Mouse (Mus musculus): Measurements from ENCODE around the gene Kcnj1. TPM values are rescaled to one million over a fixed set of nuclear protein-coding genes. Genes with fewer than 3 reads are reported as not detected.
A peak's percentile ranks its signal among the peaks of the same experiment; 100 is the strongest.

Gene Kcnj1
- polyA plus RNA-seq, 1 experiment from 2014 or later: 0.01 TPM

DNA sequence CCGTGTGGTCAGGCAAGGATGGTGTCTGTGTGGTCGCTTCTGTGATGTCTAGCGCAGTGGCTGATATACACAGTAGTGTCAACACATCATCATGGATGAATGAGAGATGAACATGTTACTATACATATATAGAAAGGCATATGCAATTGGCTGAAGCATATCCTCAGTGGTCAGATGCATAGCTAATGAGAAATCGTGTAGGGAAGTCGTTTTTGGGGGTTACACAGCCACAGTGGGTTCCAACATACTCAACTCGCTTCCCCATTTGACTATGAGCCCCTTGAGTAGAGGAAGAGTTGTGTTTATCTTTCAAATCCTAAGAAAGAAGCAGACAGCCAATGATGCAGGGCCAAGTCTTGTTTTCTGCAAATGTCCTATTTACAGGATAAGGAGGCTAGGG is 20.4 kb downstream of the Kcnj1 start:
- ATAC-seq (no peak), DNase-seq (ENCODE audit: low read depth, low spot score) (no peak)
- TF ChIP-seq CTCF (IDR thresholded peaks at IDR 0.05): no peak
- peaks cover 5% of the 10 kb centered on the region for H3K27me3 ChIP-seq
- in situ Hi-C loops (cut with MboI; ENCODE audit: low pct_unique_long_range_greater_than_20kb): no loop called here
- ChIA-PET CTCF (interaction anchor here (1.4 to 1.6 kb wide), 2 partner anchors 9 to 12 kb away, joined by 4 to 7 read pairs; no protein-coding TSS in a partner anchor), POLR2A (no interaction called here)

GRCm38 (mm10) chr9:32394761-32395161 is 22.5 kb downstream of the Kcnj1 start:
- TF ChIP-seq CTCF (IDR thresholded peaks at IDR 0.05): no peak
- in situ Hi-C loops (cut with MboI; ENCODE audit: low pct_unique_long_range_greater_than_20kb): no loop called here
- POLR2A ChIA-PET: no interaction called here
- DNase-seq (ENCODE audit: low read depth, low spot score): no peak
- H3K27me3 ChIP-seq: peaks cover 5% of the 10 kb centered on the region
- CTCF ChIA-PET: interaction anchor here (1.7 kb wide), 1 partner anchor 11 kb away, joined by 5 read pairs; no protein-coding TSS in a partner anchor
- ATAC-seq: no peak

- no peak for ATAC-seq
- peaks cover 5% of the 10 kb centered on the region for H3K27me3 ChIP-seq
- DNase-seq (ENCODE audit: low read depth, low spot score): no peak
- TF ChIP-seq CTCF (IDR thresholded peaks at IDR 0.05): no peak
- in situ Hi-C loops (cut with MboI; ENCODE audit: low pct_unique_long_range_greater_than_20kb): loop anchor here (10.0 kb wide), 1 partner anchor 545 kb away; no protein-coding TSS in a partner anchor
- ChIA-PET CTCF (no interaction called here), POLR2A (no interaction called here)
Measured at GRCm38 (mm10) chr9:32400212-32400611, 27.9 kb downstream of the Kcnj1 start.

- ChIA-PET POLR2A (no interaction called here), CTCF (no interaction called here)
- TF ChIP-seq CTCF (IDR thresholded peaks at IDR 0.05): no peak
- DNase-seq (ENCODE audit: low read depth, low spot score): no peak
- in situ Hi-C loops (cut with MboI; ENCODE audit: low pct_unique_long_range_greater_than_20kb): loop anchor here (10.0 kb wide), 1 partner anchor 544 kb away; no protein-coding TSS in a partner anchor
- H3K27me3 ChIP-seq: peaks cover 5% of the 10 kb centered on the region
- ATAC-seq: no peak
Measured at GRCm38 (mm10) chr9:32400662-32401161, 28.4 kb downstream of the Kcnj1 start.

GRCm38 (mm10) chr9:32405191-32405925 is 33.1 kb downstream of the Kcnj1 start:
- ChIA-PET POLR2A (no interaction called here), CTCF (interaction anchor here (0.6 to 2.4 kb wide), 15 partner anchors 11 to 694 kb away, joined by 3 to 16 read pairs (median 4); partner anchors contain the start of gene Kcnj1)
- in situ Hi-C loops (cut with MboI; ENCODE audit: low pct_unique_long_range_greater_than_20kb): loop anchor here (5.0 to 10.0 kb wide), 4 partner anchors 182 to 847 kb away; no protein-coding TSS in a partner anchor
- H3K27me3 ChIP-seq: peaks cover 17% of the 10 kb centered on the region
- peak; percentile 82 for TF ChIP-seq CTCF (IDR thresholded peaks at IDR 0.05)
- ATAC-seq (peak; percentile 35), DNase-seq (ENCODE audit: low read depth, low spot score) (no peak)

DNA sequence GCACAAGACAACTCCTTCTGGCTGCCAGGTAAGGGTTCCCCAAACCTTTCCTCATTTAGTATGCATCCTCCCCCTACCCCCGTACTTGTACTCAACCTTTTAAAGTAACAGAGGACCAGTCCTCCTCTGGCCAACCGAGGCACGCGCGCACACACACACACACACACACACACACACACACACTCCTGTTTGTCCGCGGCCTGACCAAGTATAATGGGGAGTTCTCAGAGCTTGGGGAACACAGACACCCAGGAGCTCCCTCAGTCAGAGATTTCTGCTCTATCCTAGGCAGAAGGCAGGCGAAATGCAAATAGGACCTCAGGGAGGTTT is 36.4 kb downstream of the Kcnj1 start:
- H3K27me3 ChIP-seq: peaks cover 20% of the 10 kb centered on the region
- ChIA-PET CTCF (no interaction called here), POLR2A (no interaction called here)
- no peak for DNase-seq (ENCODE audit: low read depth, low spot score)
- no peak for TF ChIP-seq CTCF (IDR thresholded peaks at IDR 0.05)
- ATAC-seq: no peak
- in situ Hi-C loops (cut with MboI; ENCODE audit: low pct_unique_long_range_greater_than_20kb): loop anchor here (5.0 to 10.0 kb wide), 4 partner anchors 179 to 844 kb away; no protein-coding TSS in a partner anchor

DNA sequence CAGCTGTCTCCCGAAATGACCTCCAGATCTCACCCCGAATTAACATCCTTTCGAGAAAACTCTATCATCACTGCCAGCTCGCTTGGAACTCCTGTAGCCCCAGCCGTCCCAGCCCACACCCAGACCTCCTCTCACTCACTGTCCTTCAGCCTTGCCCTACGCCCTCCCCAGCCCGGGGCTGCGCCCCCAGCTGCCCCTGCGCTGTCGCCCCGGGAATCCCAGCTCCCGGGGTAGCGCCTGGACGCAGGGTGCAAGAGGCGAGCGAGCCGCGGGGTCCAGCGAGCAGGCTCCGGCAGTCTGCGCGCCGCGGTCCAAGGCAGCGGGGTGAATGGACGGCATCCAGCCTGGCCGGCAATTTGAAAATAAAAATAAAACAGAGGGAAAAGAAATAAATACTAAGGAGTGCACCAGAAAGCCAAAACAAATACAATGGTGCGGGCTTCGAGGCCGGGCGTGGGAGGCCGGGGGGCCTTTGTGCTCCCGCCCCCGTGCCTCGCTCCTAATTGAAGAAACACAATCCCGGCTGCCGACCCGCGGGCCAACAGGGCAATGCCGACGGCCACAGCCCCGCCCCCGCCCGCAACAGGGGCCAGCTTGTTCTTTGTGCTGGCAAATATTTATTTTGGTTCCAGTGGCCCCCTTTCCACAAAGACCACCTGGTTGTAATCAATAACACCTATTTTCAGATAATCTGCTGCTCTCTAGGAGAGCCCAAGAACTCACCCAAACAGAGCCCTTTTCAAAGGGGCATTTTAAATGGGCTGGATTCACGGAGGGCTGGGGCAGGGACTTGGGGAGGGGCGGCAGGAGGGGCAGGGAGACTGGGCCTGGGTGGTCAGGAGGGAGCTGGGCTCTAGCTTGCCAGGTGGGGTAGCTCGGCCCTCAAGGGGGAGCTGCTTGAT is 37.0 kb downstream of the Kcnj1 start:
- no peak for TF ChIP-seq CTCF (IDR thresholded peaks at IDR 0.05)
- DNase-seq (ENCODE audit: low read depth, low spot score) (no peak), ATAC-seq (no peak)
- POLR2A ChIA-PET: interaction anchor here (0.7 kb wide), 1 partner anchor 289 kb away, joined by 4 read pairs; no protein-coding TSS in a partner anchor
- in situ Hi-C loops (cut with MboI; ENCODE audit: low pct_unique_long_range_greater_than_20kb): loop anchor here (5.0 to 10.0 kb wide), 4 partner anchors 178 to 843 kb away; no protein-coding TSS in a partner anchor
- CTCF ChIA-PET: interaction anchor here (1.5 kb wide), 1 partner anchor 686 kb away, joined by 4 read pairs; no protein-coding TSS in a partner anchor
- H3K27me3 ChIP-seq: peaks cover 20% of the 10 kb centered on the region

DNA sequence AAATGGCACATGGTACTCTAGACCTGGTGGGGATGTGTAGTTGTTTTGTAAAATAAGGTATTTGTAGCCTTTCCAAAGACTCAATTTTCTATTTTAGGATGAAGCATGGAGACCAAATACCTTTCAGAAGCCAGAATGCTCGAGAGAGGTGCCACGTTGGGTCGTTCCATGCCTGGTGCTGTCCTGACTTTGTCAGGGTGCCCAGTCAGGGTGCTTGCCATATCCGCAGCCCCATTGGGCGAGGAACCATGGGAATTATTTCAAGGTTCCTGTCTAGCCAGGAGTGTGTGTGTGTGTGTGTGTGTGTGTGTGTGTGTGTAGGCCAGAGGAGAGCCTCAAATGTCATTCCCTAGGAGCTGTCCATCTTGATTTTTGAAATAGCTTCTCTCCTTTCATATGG is 38.4 kb downstream of the Kcnj1 start:
- ChIA-PET CTCF (interaction anchor here (1.5 kb wide), 1 partner anchor 685 kb away, joined by 4 read pairs; no protein-coding TSS in a partner anchor), POLR2A (interaction anchor here (0.6 kb wide), 1 partner anchor 309 kb away, joined by 3 read pairs; no protein-coding TSS in a partner anchor)
- in situ Hi-C loops (cut with MboI; ENCODE audit: low pct_unique_long_range_greater_than_20kb): no loop called here
- H3K27me3 ChIP-seq: peaks cover 20% of the 10 kb centered on the region
- no peak for TF ChIP-seq CTCF (IDR thresholded peaks at IDR 0.05)
- DNase-seq (ENCODE audit: low read depth, low spot score): no peak
- no peak for ATAC-seq

- no peak for TF ChIP-seq CTCF (IDR thresholded peaks at IDR 0.05)
- ATAC-seq: no peak
- in situ Hi-C loops (cut with MboI; ENCODE audit: low pct_unique_long_range_greater_than_20kb): no loop called here
- CTCF ChIA-PET: no interaction called here
- H3K27me3 ChIP-seq: peaks cover 18% of the 10 kb centered on the region
- POLR2A ChIA-PET: interaction anchor here (0.6 kb wide), 1 partner anchor 308 kb away, joined by 3 read pairs; no protein-coding TSS in a partner anchor
- DNase-seq (ENCODE audit: low read depth, low spot score): no peak
Measured at GRCm38 (mm10) chr9:32411507-32411906, 39.2 kb downstream of the Kcnj1 start.

DNA sequence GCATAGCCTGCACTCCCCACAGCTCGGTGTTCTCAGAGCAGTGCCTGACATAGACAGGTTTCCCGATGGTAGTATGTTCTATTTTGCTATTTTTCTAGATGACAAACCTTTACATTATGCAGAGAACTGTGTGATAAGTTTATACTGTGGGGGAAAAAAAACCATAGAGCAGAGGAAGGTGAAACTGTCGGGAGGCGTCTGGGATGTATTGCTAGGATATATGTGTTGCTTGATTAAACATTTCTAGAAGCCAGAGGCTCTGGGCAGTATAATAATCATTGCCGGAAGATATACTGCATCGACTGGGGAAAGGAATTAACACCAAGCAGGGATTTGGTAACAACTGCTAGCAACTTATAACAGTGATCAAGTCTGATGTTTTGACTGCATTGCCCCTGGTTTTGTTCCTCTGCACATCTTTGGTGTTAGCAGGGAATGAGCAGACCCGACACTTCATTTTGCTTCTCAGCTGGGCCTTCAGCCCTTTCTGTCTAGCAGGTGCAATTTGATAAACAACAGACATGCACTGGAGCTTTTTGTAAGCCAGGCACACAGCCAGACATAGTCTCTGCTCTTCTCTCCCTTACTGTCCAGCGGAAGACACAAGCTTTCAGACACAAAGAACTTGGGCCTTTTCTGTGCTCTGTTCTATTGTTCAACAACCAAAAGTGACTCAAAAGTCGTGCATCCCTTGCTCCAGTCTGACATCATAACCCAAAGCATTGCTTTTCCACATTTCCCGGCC is 40.7 kb downstream of the Kcnj1 start:
- POLR2A ChIA-PET: no interaction called here
- ATAC-seq: no peak
- no peak for TF ChIP-seq CTCF (IDR thresholded peaks at IDR 0.05)
- H3K27me3 ChIP-seq: peaks cover 8% of the 10 kb centered on the region
- CTCF ChIA-PET: no interaction called here
- no peak for DNase-seq (ENCODE audit: low read depth, low spot score)
- in situ Hi-C loops (cut with MboI; ENCODE audit: low pct_unique_long_range_greater_than_20kb): no loop called here
